Mouse (Mus musculus) monocyte, adult 59 days (primary cell): ENCODE measurements around the gene Gm4631. TPM values are rescaled to one million over a fixed set of nuclear protein-coding genes. Genes with fewer than 3 reads are reported as not detected.

Experiments used
- total RNA-seq, 2 experiments: library from RNA; stranded (reverse); gene quantifications; one replicate each; pipeline ENCODE4 v1.2.4; 2023

The Gm4631 gene
- total RNA-seq = 1 to 10 TPM; 6.3 to 6.5 TPM

GRCm38 (mm10) chr2:175338097-175338496 is at the start of gene Gm4631:
Gene Gm4631, minus strand, starts transcription at chr2:175338197.

DNA sequence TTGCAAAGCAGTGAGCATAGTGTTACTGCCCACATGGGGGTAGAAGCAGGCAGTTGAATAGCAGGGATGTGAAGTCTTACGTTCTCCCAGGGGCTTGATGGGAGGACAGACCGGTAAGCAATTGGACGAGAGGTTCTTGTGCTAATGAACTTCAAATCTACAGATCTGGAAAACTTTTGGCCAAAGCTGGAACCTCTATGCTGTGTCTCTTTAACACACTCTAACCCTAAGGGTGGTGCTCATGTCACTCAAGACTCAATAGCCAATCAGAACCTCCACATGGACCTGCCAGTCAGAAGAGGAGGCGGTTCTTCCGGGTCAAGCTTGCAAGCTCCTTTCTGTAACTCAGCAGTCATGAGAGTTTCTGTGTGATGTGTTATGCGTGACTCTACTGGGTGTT is 34.1 kb upstream of the Gm4631 start, which contains the start of gene Zfp968:
Zfp968 (plus strand) TSS at position 301 of the 400 bp plus-strand sequence.

DNA sequence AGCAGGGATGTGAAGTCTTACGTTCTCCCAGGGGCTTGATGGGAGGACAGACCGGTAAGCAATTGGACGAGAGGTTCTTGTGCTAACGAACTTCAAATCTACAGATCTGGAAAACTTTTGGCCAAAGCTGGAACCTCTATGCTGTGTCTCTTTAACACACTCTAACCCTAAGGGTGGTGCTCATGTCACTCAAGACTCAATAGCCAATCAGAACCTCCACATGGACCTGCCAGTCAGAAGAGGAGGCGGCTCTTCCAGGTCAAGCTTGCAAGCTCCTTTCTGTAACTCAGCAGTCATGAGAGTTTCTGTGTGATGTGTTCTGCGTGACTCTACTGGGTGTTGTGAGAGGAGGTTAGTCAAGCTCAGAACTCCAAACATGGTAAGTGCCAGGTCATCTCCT is 63.2 kb downstream of the Gm4631 start, which contains the start of gene Gm14440:
Gm14440 (plus strand) TSS at position 301 of the 400 bp plus-strand sequence.

Other genes starting within 250 kb of the Gm4631 start
- gene Gm14399, start 196.2 kb downstream of the Gm4631 start, total RNA-seq = 1 to 10 TPM; 3.1 to 4.2 TPM
- gene Gm14443, start 162.3 kb downstream of the Gm4631 start, total RNA-seq = under 1 TPM in 1 of 2 experiments, not detected in 1; 0.36 TPM
- 10 to 100 TPM; 10.2 to 11.3 TPM for gene Gm14391, start 131.3 kb downstream of the Gm4631 start, total RNA-seq
- gene Gm14440, start 63.1 kb downstream of the Gm4631 start, total RNA-seq = 1 to 10 TPM in 1 of 2 experiments, not detected in 1; 2.5 TPM
- gene Zfp968, start 34.2 kb upstream of the Gm4631 start, total RNA-seq = under 1 TPM in 1 of 2 experiments, not detected in 1; 0.86 TPM
- gene Gm4724, start 97.6 kb upstream of the Gm4631 start, total RNA-seq = 1 to 10 TPM in 1 of 2 experiments, not detected in 1; 1.3 TPM
- under 1 TPM; 0.60 to 0.94 TPM for gene Zfp965, start 131.8 kb upstream of the Gm4631 start, total RNA-seq